Mouse (Mus musculus): ENCODE measurements around the gene Tmem242. TPM values are rescaled to one million over a fixed set of nuclear protein-coding genes. Genes with fewer than 3 reads are reported as not detected.

The Tmem242 gene
- polyA plus RNA-seq, 1 experiment from 2014 or later = 130 TPM

DNA sequence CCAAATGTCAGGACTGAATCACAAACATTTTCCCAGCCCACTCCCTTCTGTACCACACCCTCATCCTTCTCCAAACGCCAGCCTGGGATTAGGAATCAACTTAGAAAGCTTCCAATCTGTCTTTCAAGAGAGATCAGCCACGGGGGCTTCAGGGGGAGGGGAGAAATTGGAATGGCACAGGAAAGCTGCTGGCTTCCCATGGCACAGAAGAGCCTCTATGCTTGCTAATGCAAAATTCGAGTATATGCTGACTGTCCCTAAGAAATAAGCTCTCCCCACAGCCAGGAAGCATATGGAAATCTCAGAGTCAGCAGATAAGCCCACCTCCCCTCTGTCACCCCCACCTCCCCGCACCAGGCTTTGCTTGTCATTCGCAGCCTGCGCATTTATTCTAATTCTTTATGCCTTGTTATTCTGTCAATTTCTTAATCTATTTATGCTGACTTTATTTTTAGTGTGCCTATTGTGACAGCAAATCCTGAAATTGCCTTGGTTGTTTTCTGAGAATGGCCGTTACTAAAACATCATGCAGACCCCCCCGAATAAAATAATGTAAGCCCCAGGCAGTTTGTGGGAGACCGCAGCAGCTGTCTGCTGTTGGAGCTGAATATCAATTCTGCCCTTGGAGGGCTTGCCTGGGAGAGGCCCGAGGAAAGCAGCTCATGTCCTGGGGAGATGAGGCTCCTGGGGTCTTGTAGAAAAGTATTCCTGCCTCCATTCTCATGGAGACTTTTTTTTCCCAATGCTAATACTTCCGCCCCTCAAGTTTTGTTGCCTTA is 62.7 kb downstream of the Tmem242 start:
- Histone ChIP-seq H3K27ac (ENCODE audit: low read length) (no peak overlapping the region), H3K4me3 (replicated peaks; ENCODE audit: low read length) (no peak overlapping the region), H3K4me1 (ENCODE audit: control insufficient read depth, insufficient read depth, low read length) (no peaks in the 10 kb centered on the region), H3K9ac (ENCODE audit: low read length) (no peak overlapping the region), H3K36me3 (ENCODE audit: control insufficient read depth, insufficient read depth, low read length) (no peaks in the 10 kb centered on the region), H3K9me3 (replicated peaks; ENCODE audit: control insufficient read depth, low read length) (no peaks in the 10 kb centered on the region), H3K4me2 (ENCODE audit: low read depth, low read length) (no peak overlapping the region), H3K27me3 (ENCODE audit: control insufficient read depth, insufficient read depth, low read length) (no peaks in the 10 kb centered on the region)
- ATAC-seq (ENCODE audit: insufficient read depth, low FRiP score) = no peak
- WGBS = 35% methylated on average over 11 of the region's 11 CpGs

DNA sequence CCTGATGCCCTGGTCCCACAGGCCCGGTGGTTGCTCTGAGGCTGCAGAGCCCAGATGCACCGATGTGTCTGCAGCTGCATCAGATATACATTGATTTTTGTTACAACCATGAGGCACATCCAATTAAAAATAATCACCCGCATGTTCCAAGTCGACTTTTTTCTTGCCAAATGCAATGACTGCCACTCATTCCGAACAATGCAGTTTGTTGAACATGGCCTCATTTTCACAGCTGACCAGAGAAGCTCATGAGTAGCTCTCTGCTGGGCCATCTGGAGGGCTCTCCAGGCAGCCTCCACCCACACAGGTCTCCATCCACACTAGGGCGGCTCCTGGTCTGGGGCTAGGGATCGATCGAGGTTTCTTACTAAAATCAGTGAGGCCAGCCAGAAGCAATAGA is 67.1 kb downstream of the Tmem242 start:
- Histone ChIP-seq H3K27me3 (ENCODE audit: control insufficient read depth, insufficient read depth, low read length) (no peaks in the 10 kb centered on the region), H3K27ac (ENCODE audit: low read length) (no peak overlapping the region)

DNA sequence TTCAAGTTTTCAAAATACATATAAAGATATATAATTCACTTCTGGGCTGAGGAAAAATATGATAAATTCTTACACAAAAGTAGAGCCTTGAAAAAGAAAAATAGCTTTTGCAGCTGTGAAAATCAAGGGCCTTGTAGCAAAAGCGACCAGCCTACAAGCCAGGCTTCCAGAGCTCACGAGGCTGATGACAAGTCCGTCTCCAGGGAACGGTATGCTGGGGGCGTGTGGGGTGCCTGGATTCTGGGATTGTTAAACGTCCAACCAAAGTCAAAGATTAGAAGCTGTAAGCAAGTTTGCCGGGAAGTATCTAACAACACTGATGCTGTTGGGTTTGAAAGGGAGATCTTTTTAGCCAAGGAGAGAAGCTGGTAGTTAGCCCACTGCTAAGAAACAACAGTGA is 68.5 kb downstream of the Tmem242 start:
- Histone ChIP-seq H3K4me2 (ENCODE audit: low read depth, low read length) (no peak overlapping the region), H3K27ac (ENCODE audit: low read length) (no peak overlapping the region), H3K36me3 (ENCODE audit: control insufficient read depth, insufficient read depth, low read length) (no peaks in the 10 kb centered on the region), H3K4me3 (replicated peaks; ENCODE audit: low read length) (no peak overlapping the region), H3K9ac (ENCODE audit: low read length) (no peak overlapping the region), H3K27me3 (ENCODE audit: control insufficient read depth, insufficient read depth, low read length) (no peaks in the 10 kb centered on the region), H3K4me1 (ENCODE audit: control insufficient read depth, insufficient read depth, low read length) (no peaks in the 10 kb centered on the region), H3K9me3 (replicated peaks; ENCODE audit: control insufficient read depth, low read length) (no peaks in the 10 kb centered on the region; the same call in 1 of the 2 replicates)
- no peak for ATAC-seq (ENCODE audit: insufficient read depth, low FRiP score)
- WGBS = 48% methylated on average over 7 of the region's 7 CpGs

More for the DNA sequence above, 67.1 kb downstream of the Tmem242 start:
- H3K4me3 ChIP-seq (replicated peaks; ENCODE audit: low read length) = no peak overlapping the region
- ATAC-seq (ENCODE audit: insufficient read depth, low FRiP score) = no peak
- no peak overlapping the region for H3K4me2 ChIP-seq (ENCODE audit: low read depth, low read length)
- no peaks in the 10 kb centered on the region for H3K36me3 ChIP-seq (ENCODE audit: control insufficient read depth, insufficient read depth, low read length)
- H3K9me3 ChIP-seq (replicated peaks; ENCODE audit: control insufficient read depth, low read length) = no peaks in the 10 kb centered on the region; the same call in 1 of the 2 replicates
- no peaks in the 10 kb centered on the region for H3K4me1 ChIP-seq (ENCODE audit: control insufficient read depth, insufficient read depth, low read length)
- no peak overlapping the region for H3K9ac ChIP-seq (ENCODE audit: low read length)
- WGBS = 76% methylated on average over 8 of the region's 8 CpGs

DNA sequence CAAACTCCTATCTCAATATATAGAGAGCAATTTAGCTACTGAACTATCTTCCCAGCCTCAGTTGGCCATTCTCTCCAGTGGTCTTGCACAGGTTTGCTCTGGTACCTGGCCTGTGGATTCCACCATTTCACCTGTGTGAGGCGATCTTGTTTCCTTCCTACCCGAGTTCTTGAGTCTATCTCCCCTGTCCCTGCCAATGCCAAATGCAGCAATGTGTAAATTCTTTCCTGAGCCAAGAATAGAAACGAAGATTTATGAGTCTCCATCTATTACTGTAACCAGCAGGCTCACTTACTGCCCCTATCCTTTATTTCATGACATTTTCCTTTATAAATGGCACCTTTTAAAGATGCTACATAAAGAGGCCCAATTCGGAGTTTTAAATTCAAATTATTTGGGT is 69.0 kb downstream of the Tmem242 start:
- Histone ChIP-seq H3K27me3 (ENCODE audit: control insufficient read depth, insufficient read depth, low read length) (no peaks in the 10 kb centered on the region), H3K9me3 (replicated peaks; ENCODE audit: control insufficient read depth, low read length) (no peaks in the 10 kb centered on the region; the same call in 1 of the 2 replicates), H3K27ac (ENCODE audit: low read length) (no peak overlapping the region), H3K4me2 (ENCODE audit: low read depth, low read length) (no peak overlapping the region), H3K4me3 (replicated peaks; ENCODE audit: low read length) (no peak overlapping the region), H3K4me1 (ENCODE audit: control insufficient read depth, insufficient read depth, low read length) (no peaks in the 10 kb centered on the region), H3K9ac (ENCODE audit: low read length) (no peak overlapping the region), H3K36me3 (ENCODE audit: control insufficient read depth, insufficient read depth, low read length) (no peaks in the 10 kb centered on the region)
- 62% methylated on average over 4 of the region's 4 CpGs for WGBS
- ATAC-seq (ENCODE audit: insufficient read depth, low FRiP score) = no peak

DNA sequence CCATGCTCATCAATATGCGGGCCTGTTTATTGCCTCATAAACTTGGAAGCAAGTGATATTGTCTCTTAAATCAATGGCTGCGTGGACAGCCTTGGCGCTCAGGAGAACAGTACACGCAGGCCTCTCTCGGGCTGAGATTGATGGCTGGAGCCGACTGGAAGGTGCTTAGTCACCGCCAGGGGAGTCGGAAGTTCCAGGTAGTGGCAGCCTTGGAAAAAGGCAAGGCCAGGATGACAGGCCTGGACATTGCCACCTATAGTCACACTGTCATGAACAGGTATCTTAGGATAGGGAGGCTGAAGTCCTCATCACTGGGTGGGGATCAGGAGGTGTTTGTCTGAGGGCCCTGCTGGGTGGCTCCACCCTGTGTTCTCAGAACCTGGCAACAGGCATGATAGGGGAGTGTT is 74.1 kb downstream of the Tmem242 start:
- H3K4me3 ChIP-seq (replicated peaks; ENCODE audit: low read length) = no peak overlapping the region
- no peaks in the 10 kb centered on the region; the same call in 1 of the 2 replicates for H3K9me3 ChIP-seq (replicated peaks; ENCODE audit: control insufficient read depth, low read length)
- no peak overlapping the region for H3K27ac ChIP-seq (ENCODE audit: low read length)
- H3K4me1 ChIP-seq (ENCODE audit: control insufficient read depth, insufficient read depth, low read length) = no peaks in the 10 kb centered on the region
- H3K4me2 ChIP-seq (ENCODE audit: low read depth, low read length) = no peak overlapping the region
- WGBS = 53% methylated on average over 8 of the region's 8 CpGs
- H3K36me3 ChIP-seq (ENCODE audit: control insufficient read depth, insufficient read depth, low read length) = no peaks in the 10 kb centered on the region
- H3K9ac ChIP-seq (ENCODE audit: low read length) = no peak overlapping the region
- no peaks in the 10 kb centered on the region for H3K27me3 ChIP-seq (ENCODE audit: control insufficient read depth, insufficient read depth, low read length)
- no peak for ATAC-seq (ENCODE audit: insufficient read depth, low FRiP score)

Small RNA genes within 50 kb of the gene (microRNA-seq; reads per million reads assigned to microRNA genes)
- gene Gm22475 = not detected

Other genes starting within 250 kb of the Tmem242 start
- gene Ldhal6b, start 21.5 kb downstream of the Tmem242 start, polyA plus RNA-seq (2015; fragmentation: Nextera tagmentation; extraction: Ambion mirVana) = not detected in 2 replicates
- gene Zdhhc14, start 52.3 kb upstream of the Tmem242 start, polyA plus RNA-seq (2015; fragmentation: Nextera tagmentation; extraction: Ambion mirVana) = 0.99 TPM in 2 replicates

Data from stomach, embryonic 16.5 days (tissue).